Mouse (Mus musculus): ENCODE measurements around the gene Bsn. TPM values are rescaled to one million over a fixed set of nuclear protein-coding genes. Genes with fewer than 3 reads are reported as not detected.

Bsn gene
- polyA plus RNA-seq, 1 experiment = 0.56 TPM

GRCm38 (mm10) chr9:108073141-108073930, 116.8 kb downstream of the Bsn start:
- TF ChIP-seq E2F4 (IDR thresholded peaks at IDR 0.05; ENCODE audit: insufficient read depth) (no peak), MAX (IDR thresholded peaks at IDR 0.05; ENCODE audit: low read depth) (no peak), TCF12 (IDR thresholded peaks at IDR 0.05; ENCODE audit: insufficient read depth, poor library complexity, severe bottlenecking) (no peak), POLR2AphosphoS2 (IDR thresholded peaks at IDR 0.05; ENCODE audit: insufficient read length, low read depth) (no peak), CEBPB (IDR thresholded peaks at IDR 0.05; ENCODE audit: insufficient read depth, poor library complexity, severe bottlenecking) (no peak), REST (IDR thresholded peaks at IDR 0.05; ENCODE audit: insufficient read depth, insufficient read length) (no peak), MYOD1 (IDR thresholded peaks at IDR 0.05; ENCODE audit: control insufficient read depth in 1 of 3, insufficient read length in 2 of 3, low read depth in 2 of 3) (no peak), USF1 (IDR thresholded peaks at IDR 0.05; ENCODE audit: low read depth) (no peak), MYOG (IDR thresholded peaks at IDR 0.05; ENCODE audit: control insufficient read depth in 1 of 3, insufficient read depth in 1 of 3, insufficient read length in 2 of 3, low read depth in 2 of 3) (no peak), POLR2A (IDR thresholded peaks at IDR 0.05; ENCODE audit: insufficient read length, low read depth) (no peak), TCF3 (IDR thresholded peaks at IDR 0.05; ENCODE audit: insufficient read length, low read depth) (no peak), SRF (IDR thresholded peaks at IDR 0.05; ENCODE audit: control insufficient read depth, insufficient read length, low read depth) (no peak)
- no peak overlapping the region for H3K4me2 ChIP-seq (ENCODE audit: low read depth)
- H3ac ChIP-seq (ENCODE audit: control insufficient read depth, insufficient read length) = no peak overlapping the region
- H3K36me3 ChIP-seq (ENCODE audit: control insufficient read depth, insufficient read depth) = peaks cover 5% of the 10 kb centered on the region
- H3K27me3 ChIP-seq (ENCODE audit: control insufficient read depth, insufficient read depth, insufficient read length) = no peaks in the 10 kb centered on the region
- no peak overlapping the region for H3K4me3 ChIP-seq
- peaks cover under 1% of the 10 kb centered on the region for H3K79me2 ChIP-seq (ENCODE audit: control insufficient read depth, insufficient read depth)

DNA sequence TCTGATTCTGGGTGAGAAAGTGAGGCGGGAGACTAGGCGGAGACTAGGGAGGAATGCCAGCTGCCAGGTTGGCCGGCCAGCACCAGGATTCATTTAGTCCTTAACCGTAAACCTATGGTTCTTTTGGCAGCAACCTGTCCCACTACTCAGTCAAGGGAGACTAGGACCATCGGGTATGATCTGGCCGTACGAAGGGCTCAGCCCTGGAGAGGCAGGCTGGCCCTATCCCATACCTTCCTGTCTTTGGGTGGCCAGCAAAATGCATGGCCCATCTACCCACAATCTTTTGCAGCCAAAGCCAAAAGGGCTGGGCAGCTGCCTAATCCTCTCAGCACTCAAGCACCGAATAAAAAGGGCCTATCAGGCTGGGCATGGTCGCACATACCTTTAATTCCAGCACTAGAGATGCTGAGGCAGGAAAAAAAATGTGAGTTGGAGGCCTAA, 117.7 kb downstream of the Bsn start:
- Histone ChIP-seq H3K36me3 (ENCODE audit: control insufficient read depth, insufficient read depth) (peaks cover 5% of the 10 kb centered on the region), H3K4me3 (no peak overlapping the region), H3K79me2 (ENCODE audit: control insufficient read depth, insufficient read depth) (no peaks in the 10 kb centered on the region), H3K27me3 (ENCODE audit: control insufficient read depth, insufficient read depth, insufficient read length) (no peaks in the 10 kb centered on the region), H3ac (ENCODE audit: control insufficient read depth, insufficient read length) (no peak overlapping the region), H3K4me2 (ENCODE audit: low read depth) (no peak overlapping the region)
- no peak for TF ChIP-seq E2F4 (IDR thresholded peaks at IDR 0.05; ENCODE audit: insufficient read depth)

- no peak overlapping the region for H3K4me3 ChIP-seq
- H3ac ChIP-seq (ENCODE audit: control insufficient read depth, insufficient read length) = no peak overlapping the region
- H3K27me3 ChIP-seq (ENCODE audit: control insufficient read depth, insufficient read depth, insufficient read length) = no peaks in the 10 kb centered on the region
- TF ChIP-seq MAX (IDR thresholded peaks at IDR 0.05; ENCODE audit: low read depth) (no peak), CEBPB (IDR thresholded peaks at IDR 0.05; ENCODE audit: insufficient read depth, poor library complexity, severe bottlenecking) (no peak), TCF3 (IDR thresholded peaks at IDR 0.05; ENCODE audit: insufficient read length, low read depth) (no peak), MYOD1 (IDR thresholded peaks at IDR 0.05; ENCODE audit: control insufficient read depth in 1 of 3, insufficient read length in 2 of 3, low read depth in 2 of 3) (no peak), POLR2A (IDR thresholded peaks at IDR 0.05; ENCODE audit: insufficient read length, low read depth) (no peak), REST (IDR thresholded peaks at IDR 0.05; ENCODE audit: insufficient read depth, insufficient read length) (no peak), MYOG (IDR thresholded peaks at IDR 0.05; ENCODE audit: control insufficient read depth in 1 of 3, insufficient read depth in 1 of 3, insufficient read length in 2 of 3, low read depth in 2 of 3) (no peak), SRF (IDR thresholded peaks at IDR 0.05; ENCODE audit: control insufficient read depth, insufficient read length, low read depth) (no peak), USF1 (IDR thresholded peaks at IDR 0.05; ENCODE audit: low read depth) (no peak), E2F4 (IDR thresholded peaks at IDR 0.05; ENCODE audit: insufficient read depth) (no peak), TCF12 (IDR thresholded peaks at IDR 0.05; ENCODE audit: insufficient read depth, poor library complexity, severe bottlenecking) (no peak), POLR2AphosphoS2 (IDR thresholded peaks at IDR 0.05; ENCODE audit: insufficient read length, low read depth) (no peak)
- no peaks in the 10 kb centered on the region for H3K79me2 ChIP-seq (ENCODE audit: control insufficient read depth, insufficient read depth)
- no peak overlapping the region for H3K4me2 ChIP-seq (ENCODE audit: low read depth)
- H3K36me3 ChIP-seq (ENCODE audit: control insufficient read depth, insufficient read depth) = peaks cover 5% of the 10 kb centered on the region
These were observed 118.4 kb downstream of the Bsn start for GRCm38 (mm10) chr9:108071801-108072200.

GRCm38 (mm10) chr9:108069529-108069928, 120.7 kb downstream of the Bsn start:
- H3K4me3 ChIP-seq = no peak overlapping the region
- H3ac ChIP-seq (ENCODE audit: control insufficient read depth, insufficient read length) = no peak overlapping the region
- H3K79me2 ChIP-seq (ENCODE audit: control insufficient read depth, insufficient read depth) = no peaks in the 10 kb centered on the region
- no peak overlapping the region for H3K4me2 ChIP-seq (ENCODE audit: low read depth)
- peaks cover 5% of the 10 kb centered on the region for H3K36me3 ChIP-seq (ENCODE audit: control insufficient read depth, insufficient read depth)
- no peak for TF ChIP-seq SRF (IDR thresholded peaks at IDR 0.05; ENCODE audit: control insufficient read depth, insufficient read length, low read depth)
- no peak for TF ChIP-seq TCF3 (IDR thresholded peaks at IDR 0.05; ENCODE audit: insufficient read length, low read depth)
- TF ChIP-seq CEBPB (IDR thresholded peaks at IDR 0.05; ENCODE audit: insufficient read depth, poor library complexity, severe bottlenecking) = no peak
- TF ChIP-seq MYOD1 (IDR thresholded peaks at IDR 0.05; ENCODE audit: control insufficient read depth in 1 of 3, insufficient read length in 2 of 3, low read depth in 2 of 3) = no peak
- no peak for TF ChIP-seq USF1 (IDR thresholded peaks at IDR 0.05; ENCODE audit: low read depth)
- TF ChIP-seq MYOG (IDR thresholded peaks at IDR 0.05; ENCODE audit: control insufficient read depth in 1 of 3, insufficient read depth in 1 of 3, insufficient read length in 2 of 3, low read depth in 2 of 3) = no peak
- TF ChIP-seq REST (IDR thresholded peaks at IDR 0.05; ENCODE audit: insufficient read depth, insufficient read length) = no peak
- TF ChIP-seq POLR2AphosphoS2 (IDR thresholded peaks at IDR 0.05; ENCODE audit: insufficient read length, low read depth) = no peak
- no peak for TF ChIP-seq TCF12 (IDR thresholded peaks at IDR 0.05; ENCODE audit: insufficient read depth, poor library complexity, severe bottlenecking)
- TF ChIP-seq POLR2A (IDR thresholded peaks at IDR 0.05; ENCODE audit: insufficient read length, low read depth) = no peak
- no peak for TF ChIP-seq E2F4 (IDR thresholded peaks at IDR 0.05; ENCODE audit: insufficient read depth)
- no peak for TF ChIP-seq MAX (IDR thresholded peaks at IDR 0.05; ENCODE audit: low read depth)
- no peaks in the 10 kb centered on the region for H3K27me3 ChIP-seq (ENCODE audit: control insufficient read depth, insufficient read depth, insufficient read length)
